Mouse (Mus musculus): ENCODE data around the gene Rgsl1.
A peak's percentile ranks its signal among the peaks of the same experiment; 100 is the strongest.
"Not testable (repeated sequence)": the region's sequence is repeated elsewhere in the genome, so short reads cannot be mapped to it uniquely, and the experiment has no call there.

Rgsl1 gene

DNA sequence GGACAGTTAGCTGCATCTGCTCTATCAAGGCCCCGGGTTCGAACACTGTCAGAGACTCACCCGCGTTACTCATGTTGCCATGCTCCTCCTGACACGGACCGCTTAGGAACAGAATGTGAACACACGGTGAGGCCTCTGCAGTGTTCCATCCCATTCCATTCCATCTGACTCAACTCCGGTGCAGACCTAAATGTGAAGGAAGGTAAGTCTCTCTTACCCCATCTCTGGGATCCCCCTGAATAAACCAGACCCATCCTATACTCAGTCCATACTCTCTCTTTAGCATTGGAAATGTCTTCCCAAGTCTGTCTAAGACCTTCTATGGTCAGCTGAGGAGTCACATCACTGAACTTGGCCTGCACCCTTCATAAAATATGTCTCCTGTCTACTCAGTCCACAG, at the start of gene Rgsl1:
TSS of gene Rgsl1 (minus strand) at position 101 of the 400 bp plus-strand sequence.
- DNase-seq: no peak

DNA sequence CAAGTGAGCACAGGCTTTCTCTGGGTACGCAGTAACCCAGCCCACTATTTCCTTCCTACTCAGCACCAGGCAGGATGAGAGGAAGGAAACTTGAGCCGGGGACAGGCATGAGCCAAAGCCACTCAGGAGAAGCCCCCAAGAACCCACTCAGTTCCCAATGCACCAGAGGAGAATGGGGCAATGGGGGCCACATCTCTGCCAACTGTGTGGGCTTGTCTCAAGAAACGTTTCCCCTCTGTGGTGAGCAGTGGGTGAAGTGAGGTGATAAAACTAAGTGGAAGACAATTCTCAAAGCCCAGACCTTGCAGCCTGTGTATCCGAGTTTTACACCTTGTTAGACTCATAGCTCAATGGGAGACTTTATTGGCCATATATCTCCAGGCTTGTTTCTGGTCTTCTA, 47.5 kb upstream of the Rgsl1 start, which contains the start of gene Teddm1a:
TSS of gene Teddm1a (plus strand) at position 301 of the 400 bp plus-strand sequence.
- no peak for DNase-seq

DNA sequence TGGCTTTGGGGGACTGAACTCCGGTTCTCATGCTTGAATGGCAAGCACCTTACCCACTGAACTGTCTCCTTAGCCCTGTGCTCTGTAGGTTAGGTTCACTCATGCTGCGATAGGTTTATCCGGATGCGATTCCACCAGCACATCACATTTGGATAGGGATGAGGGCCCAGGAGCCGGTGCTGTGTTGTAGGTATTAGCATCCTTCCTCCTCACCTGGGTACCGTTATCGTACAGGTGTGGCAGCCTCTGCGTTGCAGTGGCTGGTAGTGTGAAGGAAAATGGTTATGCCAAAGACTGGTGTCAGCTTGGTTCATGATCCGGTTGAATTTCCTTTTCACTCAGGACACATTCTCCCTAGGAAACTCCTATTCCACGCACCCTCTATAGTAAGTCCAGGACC, 46.2 kb upstream of the Rgsl1 start:
- no peak for DNase-seq

DNA sequence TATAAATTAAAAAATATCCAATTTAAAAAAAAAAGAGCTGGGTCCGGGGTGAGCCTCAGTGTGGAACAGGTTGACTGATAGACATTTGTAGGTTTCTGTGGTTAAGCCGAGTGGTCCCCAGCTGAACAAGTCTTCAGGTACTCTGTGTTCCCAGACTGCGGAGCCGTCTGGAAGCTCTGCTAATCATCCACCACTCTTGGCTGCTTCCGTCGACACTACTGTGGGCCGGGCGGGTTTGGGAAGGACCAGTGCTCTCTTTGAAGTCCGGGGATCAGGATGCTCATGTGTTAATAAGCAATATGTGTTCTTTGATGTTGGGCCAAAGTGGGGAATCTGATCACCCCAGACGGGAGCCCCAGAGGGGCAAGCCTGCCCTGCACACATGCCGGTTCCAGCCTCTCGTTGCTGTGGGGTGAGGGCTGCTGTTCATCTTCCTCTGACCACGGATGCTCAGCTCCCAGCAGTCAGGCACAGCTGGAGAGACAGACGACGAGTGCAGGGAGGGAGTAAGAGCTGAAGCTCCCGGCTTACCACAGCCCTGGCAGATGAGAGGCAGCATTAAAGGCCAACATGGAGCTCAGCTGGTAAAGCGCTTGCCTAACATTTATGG, 42.2 kb upstream of the Rgsl1 start:
- no peak for DNase-seq

- not testable (repeated sequence) for DNase-seq
Measured at GRCm38 (mm10) chr1:153880391-153880790, 36.4 kb upstream of the Rgsl1 start.

GRCm38 (mm10) chr1:153874045-153874444, 30.1 kb upstream of the Rgsl1 start, which contains the start of gene Teddm1b:
Gene Teddm1b, plus strand, starts transcription at chr1:153874345.
- DNase-seq: no peak

DNA sequence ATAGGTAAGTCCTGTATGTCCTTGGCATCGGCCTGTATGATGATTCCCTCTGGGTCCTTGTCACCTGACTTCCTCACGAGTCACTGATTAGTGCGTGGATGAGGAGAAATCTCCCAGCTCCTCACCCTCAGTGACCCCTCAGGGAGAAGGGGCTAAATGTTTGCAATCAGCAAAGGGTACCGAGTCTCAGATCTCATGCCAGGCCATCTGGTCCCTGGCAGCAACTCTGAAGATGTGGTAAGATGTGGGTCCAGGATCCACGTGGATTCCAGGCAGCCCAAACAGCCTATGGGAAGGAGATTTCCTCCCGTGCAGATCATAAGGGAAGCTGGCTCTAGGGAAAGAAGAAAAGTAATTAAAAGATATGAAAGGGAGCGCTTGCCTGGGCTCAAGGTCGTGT, 12.0 kb upstream of the Rgsl1 start:
- DNase-seq: no peak

DNA sequence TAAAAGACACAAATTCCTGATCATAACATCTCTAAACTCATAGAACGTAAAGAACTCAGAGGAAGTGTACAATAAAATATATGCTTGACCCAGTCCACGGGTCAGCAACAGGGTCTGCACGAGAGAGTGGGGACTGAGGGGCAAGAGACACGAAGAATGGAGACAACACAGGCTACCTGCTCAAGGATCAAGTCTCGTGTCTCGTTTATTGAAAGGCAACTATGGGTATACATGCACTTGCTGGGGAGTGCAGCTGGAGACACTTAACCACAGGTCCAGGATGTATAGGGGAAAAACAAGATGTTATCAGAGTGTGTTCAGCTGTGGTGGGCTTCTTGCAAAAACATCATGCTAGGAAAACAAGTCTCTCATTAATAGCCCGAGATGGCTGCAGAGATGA, 8.8 kb upstream of the Rgsl1 start:
- peak; percentile 52 for DNase-seq

DNA sequence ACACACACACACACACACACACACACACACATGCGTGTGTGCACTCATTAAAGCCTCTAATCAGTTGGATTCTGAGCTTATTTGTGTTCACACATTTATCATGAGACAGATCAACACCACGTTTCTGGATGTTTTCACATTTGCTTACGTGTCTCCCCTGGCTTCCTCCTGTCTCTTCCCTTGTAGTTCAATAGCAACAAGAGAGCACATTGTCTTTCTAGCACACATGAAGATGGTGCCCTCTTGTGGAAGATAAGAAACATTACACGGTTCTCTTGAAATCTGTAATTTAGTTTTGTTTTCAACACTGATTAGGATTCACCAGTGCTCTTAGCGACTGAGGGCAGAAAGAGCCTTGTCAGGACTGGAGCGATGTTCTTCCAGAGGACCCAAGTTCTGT, 2.9 kb upstream of the Rgsl1 start:
- DNase-seq: peak; percentile 45

GRCm38 (mm10) chr1:153846420-153846819, 2.5 kb upstream of the Rgsl1 start:
- DNase-seq: no peak

DNA sequence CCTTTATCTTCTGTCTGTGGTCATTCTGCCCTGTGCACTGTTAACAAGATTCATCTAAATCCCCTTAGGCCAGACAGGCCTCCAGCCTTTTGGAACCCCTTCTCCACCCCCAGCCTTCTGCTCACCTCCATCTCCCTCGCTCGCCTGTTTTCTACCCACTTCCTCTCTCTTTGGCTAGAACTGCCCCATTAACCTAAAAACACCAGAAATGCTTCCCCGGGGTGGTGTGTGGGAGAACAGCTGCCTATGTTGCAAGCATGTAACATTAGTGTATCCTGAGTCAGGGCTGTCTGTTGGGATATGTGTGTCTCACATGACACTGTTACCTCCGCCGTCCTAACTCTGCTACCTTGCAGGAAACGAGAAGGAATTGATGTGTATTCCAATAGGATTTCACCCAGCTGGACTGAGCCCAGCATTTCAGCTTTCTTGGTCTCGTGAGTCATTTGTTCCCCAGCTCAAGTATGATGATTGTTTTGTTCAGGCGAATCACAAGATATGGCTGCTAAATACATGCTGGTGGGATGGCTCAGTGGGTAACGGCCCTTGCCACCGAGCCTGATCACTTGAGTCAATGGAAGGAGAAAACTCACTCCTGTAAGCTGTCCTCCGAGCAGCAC, 1.7 kb downstream of the Rgsl1 start:
- peak; percentile 73 for DNase-seq

DNA sequence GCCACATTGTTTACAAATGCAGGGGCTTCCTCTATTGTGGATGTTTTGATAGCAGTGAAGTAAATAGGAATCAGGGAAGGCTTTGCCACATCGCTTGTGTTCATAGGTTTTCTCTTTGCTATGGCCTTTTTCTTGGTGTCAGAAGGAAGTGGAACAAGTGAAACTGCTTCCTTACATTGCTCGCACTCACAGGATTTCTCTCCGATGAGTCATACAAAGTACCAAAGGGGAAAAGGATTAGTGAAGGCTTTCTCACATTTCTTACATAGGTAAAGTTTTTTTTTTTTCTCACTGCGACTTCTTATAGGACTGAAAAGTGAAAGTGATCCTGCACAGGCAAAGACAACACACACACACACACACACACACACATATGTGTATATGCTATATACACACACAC, 7.9 kb downstream of the Rgsl1 start:
- no peak for DNase-seq

- no peak for DNase-seq
Measured at GRCm38 (mm10) chr1:153830746-153831145, 13.2 kb downstream of the Rgsl1 start.

DNA sequence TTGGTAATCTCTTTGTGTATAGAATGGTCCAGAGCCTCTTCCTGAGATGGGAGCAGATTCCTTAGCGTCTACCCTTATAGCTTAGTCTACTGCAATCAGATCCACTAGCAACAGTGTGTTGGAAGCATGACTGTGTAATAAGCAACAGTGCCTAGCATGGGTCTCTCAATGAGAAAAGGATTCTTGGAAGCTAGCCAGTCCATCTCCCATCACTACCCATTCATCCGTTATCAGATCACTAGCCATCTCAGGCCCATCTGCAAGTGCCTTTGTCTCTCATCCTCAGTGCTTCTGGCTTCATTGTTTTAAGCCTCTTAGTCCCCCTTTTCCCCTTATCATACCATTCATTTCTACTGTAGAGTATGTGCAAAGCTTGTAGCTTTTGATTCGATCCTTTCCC, 23.7 kb downstream of the Rgsl1 start:
- DNase-seq: no peak

DNA sequence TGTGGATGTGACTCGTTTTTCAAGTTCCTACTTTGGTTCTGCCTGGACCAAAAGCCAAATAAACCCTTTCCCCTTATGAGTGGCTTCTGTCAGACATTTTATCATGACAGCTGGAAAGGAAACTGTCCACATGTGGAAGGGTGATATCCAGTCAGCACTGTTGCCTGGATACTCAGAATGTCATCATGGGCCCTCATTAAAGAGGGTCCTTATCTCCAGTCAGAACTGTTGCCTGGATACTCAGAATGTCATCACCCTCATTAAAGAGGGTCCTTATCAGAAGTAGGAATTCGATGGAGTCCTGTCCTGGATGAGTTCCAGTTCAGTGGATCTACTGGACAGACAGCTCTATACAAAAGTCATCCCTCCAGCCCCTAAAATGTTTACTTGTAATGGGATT, 29.7 kb downstream of the Rgsl1 start:
- DNase-seq: no peak

DNA sequence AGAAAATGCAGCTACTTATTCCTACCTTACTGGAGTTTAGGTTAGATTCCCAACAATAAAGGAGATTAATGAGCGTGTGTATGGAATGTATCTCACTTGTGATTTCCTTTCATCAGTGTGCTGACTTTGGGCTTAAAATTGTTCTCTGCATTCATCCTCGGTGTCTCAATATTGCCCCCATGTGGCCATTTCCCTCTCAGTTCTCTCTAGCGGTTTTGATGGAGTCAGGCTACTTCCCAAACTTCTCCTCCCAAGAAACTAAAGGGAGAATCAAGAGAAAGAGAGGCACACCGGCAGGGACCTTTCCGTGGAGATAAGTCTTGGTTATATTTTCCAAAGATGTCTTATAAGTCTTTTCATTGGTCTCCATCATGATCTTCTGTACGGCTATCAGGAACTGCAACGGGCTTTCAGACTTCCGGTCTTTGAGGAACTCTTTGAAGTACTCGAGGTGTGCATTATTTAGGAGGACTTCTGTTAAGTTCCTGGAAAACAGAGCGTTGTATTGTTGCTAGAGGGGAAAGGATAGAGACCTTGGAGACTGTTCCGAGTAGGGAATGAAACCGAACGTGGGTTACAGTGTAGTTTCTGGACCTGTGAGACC, 36.5 kb downstream of the Rgsl1 start:
- peak; percentile 78 for DNase-seq

- DNase-seq: no peak
Measured at GRCm38 (mm10) chr1:153803530-153803929, 40.4 kb downstream of the Rgsl1 start.

DNA sequence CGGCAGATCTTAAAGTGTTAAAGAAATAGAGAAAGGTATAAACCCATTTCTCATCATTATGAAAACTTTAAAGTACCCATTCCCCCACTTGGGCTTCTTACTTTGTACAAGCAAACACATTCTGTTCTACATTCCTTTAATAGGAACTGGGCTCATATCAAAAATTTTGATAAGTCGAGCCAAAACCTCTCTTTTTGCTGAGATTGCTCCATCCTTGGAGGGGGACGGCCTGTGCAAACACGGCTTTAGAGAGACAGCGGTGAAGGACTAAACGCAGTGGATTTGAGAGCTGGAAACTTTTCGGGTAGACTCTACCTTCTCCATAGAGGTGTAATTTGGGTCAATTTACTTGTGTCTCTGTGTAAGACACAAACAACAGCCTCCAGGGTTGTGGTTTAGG, 41.3 kb downstream of the Rgsl1 start:
- DNase-seq: no peak

DNA sequence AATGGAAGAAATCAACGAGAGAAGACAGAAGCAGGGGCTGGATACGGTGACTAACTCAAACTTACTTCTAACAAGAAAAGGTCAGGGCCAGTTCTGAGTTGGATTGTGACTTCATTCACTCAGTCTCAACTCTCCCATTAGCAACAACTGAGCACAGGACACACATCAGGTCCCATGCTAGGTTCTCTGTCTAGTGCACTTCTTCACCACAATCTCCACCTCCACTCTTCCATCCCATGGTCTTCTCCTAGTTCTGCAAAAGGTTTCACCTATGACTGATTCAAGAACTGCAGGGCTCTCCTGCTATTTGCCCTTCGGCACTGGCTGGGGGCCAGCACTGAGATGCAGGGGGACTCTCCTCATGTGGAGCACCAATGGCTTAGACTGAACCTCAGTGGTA, 49.7 kb downstream of the Rgsl1 start:
- no peak for DNase-seq

GRCm38 (mm10) chr1:153790708-153791107, 53.2 kb downstream of the Rgsl1 start:
- DNase-seq: no peak

DNA sequence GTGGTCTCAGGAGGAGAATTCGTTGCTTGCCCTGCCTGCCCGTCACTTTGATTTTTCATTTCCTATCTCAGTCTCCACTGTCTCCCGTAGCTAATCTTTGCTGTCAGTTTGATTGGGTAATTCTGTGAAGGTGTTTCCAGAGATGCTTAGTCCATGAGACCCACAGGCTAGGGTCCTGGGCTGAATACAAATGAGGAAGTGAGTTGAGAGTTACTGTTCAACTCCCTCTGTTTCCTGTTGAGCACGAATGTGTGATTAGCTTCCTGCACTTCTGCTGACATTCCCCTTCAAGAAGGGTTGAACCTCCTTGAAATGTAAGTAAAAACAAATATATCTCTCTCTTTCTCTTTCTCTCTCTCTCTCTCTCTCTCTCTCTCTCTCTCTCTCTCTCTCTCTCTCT, 58.3 kb downstream of the Rgsl1 start:
- DNase-seq: no peak

- DNase-seq: no peak
Measured at GRCm38 (mm10) chr1:153783339-153783738, 60.6 kb downstream of the Rgsl1 start.

DNA sequence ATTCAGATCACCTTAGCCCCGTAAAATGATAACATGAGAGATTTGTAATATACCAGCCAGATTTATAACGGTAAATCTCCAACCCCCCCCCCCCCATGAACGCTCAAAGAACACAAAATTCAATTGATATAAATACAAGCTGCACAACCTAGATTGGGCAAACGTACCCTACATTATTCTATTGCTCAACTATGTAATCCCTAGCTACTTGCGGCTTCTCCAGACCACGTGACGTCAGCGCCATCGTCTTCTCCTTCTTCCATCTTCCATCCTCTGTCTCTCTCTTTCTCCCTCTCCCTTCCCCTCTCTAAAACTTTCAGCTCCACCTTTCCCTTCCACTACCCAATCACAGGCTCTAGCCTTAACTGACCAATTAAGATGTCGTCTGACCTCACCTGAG, 65.7 kb downstream of the Rgsl1 start:
- no peak for DNase-seq

DNA sequence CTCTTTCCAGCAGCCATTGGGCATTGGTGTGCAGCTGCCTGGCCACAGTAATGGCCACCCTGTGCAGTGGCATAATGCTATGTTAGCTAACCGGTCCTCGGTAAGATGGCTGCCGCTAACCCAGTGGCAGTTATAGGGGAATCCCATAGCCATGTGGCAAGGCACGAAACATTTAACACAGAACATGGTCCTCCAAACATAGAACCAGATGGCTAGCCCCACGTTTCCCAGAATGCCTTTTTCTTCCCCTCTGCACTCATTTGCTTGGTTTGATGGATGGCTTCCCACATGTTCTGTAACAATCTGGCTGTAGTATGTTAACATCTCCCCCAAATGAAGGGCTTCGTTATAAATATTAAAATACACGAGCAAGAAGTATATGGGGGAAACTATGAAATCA, 67.7 kb downstream of the Rgsl1 start:
- DNase-seq: no peak

DNA sequence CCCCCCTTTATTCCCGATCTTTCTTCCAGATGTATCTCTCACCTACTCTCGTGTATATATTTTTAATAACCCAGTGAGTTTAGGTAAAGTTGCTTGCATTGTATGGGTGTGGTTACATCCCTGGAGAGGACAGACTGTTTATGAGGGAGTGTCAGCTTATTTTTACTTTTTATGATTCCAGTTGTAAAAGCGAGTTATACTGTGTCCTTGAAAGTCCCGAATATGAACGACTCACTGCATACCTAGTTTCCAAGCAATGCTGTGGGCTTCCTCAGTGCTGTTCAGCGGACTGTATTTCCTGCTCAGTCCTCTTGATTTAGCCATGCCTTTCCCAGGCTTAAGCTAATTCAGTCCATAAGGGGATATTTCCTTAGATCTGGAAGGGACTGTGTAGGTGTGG, 68.8 kb downstream of the Rgsl1 start:
- no peak for DNase-seq
